Comparison of ENCODE assay signal across 9 mouse cellular contexts in genomic region chr9:94727457-94727856, GRCm38 (mm10). TPM values are rescaled to one million over a fixed set of nuclear protein-coding genes. Genes with fewer than 3 reads are reported as not detected.
DNase-seq lines count a peak whose midpoint lies in the region; ATAC-seq and TF ChIP-seq lines count a peak whose summit lies in the region.
"Had no signal": no experiment of that assay in that cellular context is flagged by ENCODE, and none has a peak within 500 bp of the region (broad histone marks: within the 10 kb centered on the region; RNA-seq: fewer than 3 reads in every experiment).

No protein-coding gene starts in this region.

- WGBS in forebrain, embryonic 11.5 days, result 45% methylated on average over 5 of the region's 5 CpGs
- WGBS in forebrain, embryonic 10.5 days, result 47% methylated on average over 5 of the region's 5 CpGs
- WGBS in lung, postnatal 0 days, result 23% methylated on average over 5 of the region's 5 CpGs
- WGBS in large intestine, adult 2 months, result 24% methylated on average over 5 of the region's 5 CpGs

- TF ChIP-seq EP300 in lung, postnatal 0 days (IDR thresholded peaks at IDR 0.05), result no peak

- no peaks in the 10 kb centered on the region for H3K27me3 ChIP-seq in forebrain, embryonic 11.5 days (ENCODE audit: control insufficient read depth, insufficient read depth, low read length)
- H3K27me3 ChIP-seq in forebrain, embryonic 10.5 days (ENCODE audit: poor library complexity, severe bottlenecking), result no peaks in the 10 kb centered on the region
- H3K27me3 ChIP-seq in lung, postnatal 0 days (replicated peaks; ENCODE audit: insufficient read depth, low read length), result no peaks in the 10 kb centered on the region

- H3K9ac ChIP-seq in forebrain, embryonic 11.5 days (ENCODE audit: low read length), result no peak overlapping the region
- no peak overlapping the region for H3K9ac ChIP-seq in lung, postnatal 0 days (replicated peaks; ENCODE audit: low read depth)

- ATAC-seq in forebrain, embryonic 11.5 days (replicated peaks; ENCODE audit: low FRiP score), result 0 out of 2 replicates have a peak, but pooled peaks have one; percentile 51
- no peak for ATAC-seq in lung, postnatal 0 days
- no peak for ATAC-seq in erythroid progenitor cell, adult 5-6 weeks (replicated peaks; ENCODE audit: low FRiP score, poor library complexity, severe bottlenecking)

- no peaks in the 10 kb centered on the region for H3K4me1 ChIP-seq in forebrain, embryonic 11.5 days (replicated peaks; ENCODE audit: control insufficient read depth, insufficient read depth, low read length)
- peaks cover 14% of the 10 kb centered on the region for H3K4me1 ChIP-seq in forebrain, embryonic 10.5 days
- no peaks in the 10 kb centered on the region for H3K4me1 ChIP-seq in lung, postnatal 0 days (ENCODE audit: insufficient read depth, low read depth, low read length)

- H3K4me2 ChIP-seq in forebrain, embryonic 11.5 days (ENCODE audit: low read depth, low read length, severe bottlenecking), result no peak overlapping the region
- H3K4me2 ChIP-seq in lung, postnatal 0 days (replicated peaks; ENCODE audit: low read depth, low read length), result no peak overlapping the region

- DNase-seq in forebrain, embryonic 11.5 days (ENCODE audit: low spot score), result no peak
- DNase-seq in forebrain, embryonic 10.5 days (ENCODE audit: extremely low spot score, low spot score), result no peak
- peak; percentile 57 for DNase-seq in lung, postnatal 0 days (ENCODE audit: low spot score)
- no peak for DNase-seq in lung, postnatal 14 days
- peak; percentile 30 to 52 for DNase-seq in cerebellum, postnatal 25 days
- DNase-seq in large intestine, adult 2 months (ENCODE audit: low read depth, low spot score), result peak; percentile 3
- DNase-seq in MN1 (ENCODE audit: low spot score), result no peak

- H3K27ac ChIP-seq in forebrain, embryonic 11.5 days (ENCODE audit: low read depth, low read length), result no peak overlapping the region
- no peak overlapping the region for H3K27ac ChIP-seq in forebrain, embryonic 10.5 days
- no peak overlapping the region for H3K27ac ChIP-seq in lung, postnatal 0 days (ENCODE audit: low read length)

- H3K9me3 ChIP-seq in forebrain, embryonic 11.5 days (ENCODE audit: control insufficient read depth, low read length), result no peaks in the 10 kb centered on the region
- no peaks in the 10 kb centered on the region for H3K9me3 ChIP-seq in forebrain, embryonic 10.5 days
- H3K9me3 ChIP-seq in lung, postnatal 0 days (ENCODE audit: low read length), result no peaks in the 10 kb centered on the region

- H3K36me3 ChIP-seq in forebrain, embryonic 11.5 days (ENCODE audit: control insufficient read depth, insufficient read depth, low read length), result no peaks in the 10 kb centered on the region
- no peaks in the 10 kb centered on the region for H3K36me3 ChIP-seq in forebrain, embryonic 10.5 days (replicated peaks)
- H3K36me3 ChIP-seq in lung, postnatal 0 days (ENCODE audit: insufficient read depth, low read length), result no peaks in the 10 kb centered on the region
- H3K36me3 ChIP-seq: G1E had no signal

- no peak overlapping the region for H3K4me3 ChIP-seq in forebrain, embryonic 11.5 days (ENCODE audit: low read depth, low read length)
- H3K4me3 ChIP-seq in forebrain, embryonic 10.5 days, result no peak overlapping the region
- no peak overlapping the region for H3K4me3 ChIP-seq in lung, postnatal 0 days (ENCODE audit: low read depth, low read length)

- TF ChIP-seq CTCF in lung, postnatal 0 days (IDR thresholded peaks at IDR 0.05), result peak; percentile 65

RNA-seq across cellular contexts. Expression of gene Slc9a9, which starts 57.7 kb away (rescaled TPM):
- 1.6 and 2.0 TPM in 2 replicates for polyA plus RNA-seq in forebrain, embryonic 11.5 days (2014; fragmentation: Nextera tagmentation; extraction: Ambion mirVana)
- polyA plus RNA-seq in forebrain, embryonic 10.5 days (2016; fragmentation: Nextera tagmentation; extraction: Ambion mirVana), result 0.91 and 1.2 TPM in 2 replicates
- 3.4 and 3.7 TPM in 2 replicates for polyA plus RNA-seq in lung, postnatal 0 days (2015; fragmentation: Nextera tagmentation; extraction: Ambion mirVana)
- 1.5 and 3.1 TPM in 2 replicates for polyA plus RNA-seq in large intestine, adult 2 months (2012; rRNA removed)
- 5.4 and 7.9 TPM in 2 replicates for total RNA-seq in erythroid progenitor cell, adult 5-6 weeks (2015; ENCODE audit: low replicate concordance)
- total RNA-seq in erythroid progenitor cell, adult 5-6 weeks (2017; ENCODE audit: low replicate concordance), result 3.5 and 13.0 TPM in 2 replicates
- polyA plus RNA-seq: G1E had no signal

Comparison
In these comparisons a context has a peak if more than half of its experiments do, and no peak if none do; other contexts are left out.
1. DNase-seq: peak in lung, postnatal 0 days (single experiment), cerebellum, postnatal 25 days (2 of 2) and large intestine, adult 2 months (single experiment); none in forebrain, embryonic 11.5 days (single experiment), forebrain, embryonic 10.5 days (single experiment), lung, postnatal 14 days (single experiment) and MN1 (single experiment).